Mouse (Mus musculus) megakaryocyte, adult 5-6 weeks (primary cell): ENCODE data around the gene Lamc2. TPM values are rescaled to one million over a fixed set of nuclear protein-coding genes. Genes with fewer than 3 reads are reported as not detected.

ENCODE experiments used
- ATAC-seq: 2 replicates; pipeline ENCODE4 v1.8.0; 2016; ENCODE audit warnings: mild to moderate bottlenecking, inconsistent platforms; ENCODE audit not compliant: poor library complexity, severe bottlenecking
- total RNA-seq, 2 experiments: library from RNA; stranded (forward) in 1 of 2; stranded (reverse) in 1 of 2; fragments of 153-499, 151-499 nt in 1 of 2; fragments of 221-1000, 200-1000 nt in 1 of 2; gene quantifications; 2 replicates each; pipeline versions ENCODE4 v1.2.3 to v1.2.4; 2015 to 2017

The Lamc2 gene
- total RNA-seq (2015) (not detected in 2 replicates), total RNA-seq (2017) (not detected in 2 replicates)

GRCm38 (mm10) chr1:153185828-153186803 is at the start of gene Lamc2:
Gene Lamc2, minus strand, starts transcription at chr1:153186447.
- ATAC-seq, result no peak

GRCm38 (mm10) chr1:153235576-153235975 is 49.3 kb upstream of the Lamc2 start:
- ATAC-seq, result no peak

GRCm38 (mm10) chr1:153231681-153232080 is 45.4 kb upstream of the Lamc2 start:
- no peak for ATAC-seq

GRCm38 (mm10) chr1:153227916-153228315 is 41.7 kb upstream of the Lamc2 start:
- ATAC-seq, result no peak

- ATAC-seq, result no peak
These were observed 40.8 kb upstream of the Lamc2 start for GRCm38 (mm10) chr1:153227096-153227495.

- no peak for ATAC-seq
These were observed 39.8 kb upstream of the Lamc2 start for GRCm38 (mm10) chr1:153225786-153226725.

- ATAC-seq, result no peak
These were observed 38.1 kb upstream of the Lamc2 start for GRCm38 (mm10) chr1:153224331-153224730.

- no peak for ATAC-seq
These were observed 33.1 kb upstream of the Lamc2 start for GRCm38 (mm10) chr1:153219376-153219775.

- ATAC-seq, result no peak
These were observed 30.3 kb upstream of the Lamc2 start for GRCm38 (mm10) chr1:153216516-153216915.

- ATAC-seq, result no peak
These were observed 29.4 kb upstream of the Lamc2 start for GRCm38 (mm10) chr1:153215676-153216075.

GRCm38 (mm10) chr1:153210992-153211391 is 24.7 kb upstream of the Lamc2 start:
- ATAC-seq, result no peak

GRCm38 (mm10) chr1:153210198-153210597 is 24.0 kb upstream of the Lamc2 start:
- ATAC-seq, result no peak

GRCm38 (mm10) chr1:153202195-153202594 is 15.9 kb upstream of the Lamc2 start:
- ATAC-seq, result no peak

- ATAC-seq, result no peak
These were observed 15.2 kb upstream of the Lamc2 start for GRCm38 (mm10) chr1:153201448-153201847.

GRCm38 (mm10) chr1:153197316-153197850 is 11.1 kb upstream of the Lamc2 start:
- ATAC-seq, result no peak

GRCm38 (mm10) chr1:153192945-153193344 is 6.7 kb upstream of the Lamc2 start:
- ATAC-seq, result no peak

- no peak for ATAC-seq
These were observed 6.1 kb upstream of the Lamc2 start for GRCm38 (mm10) chr1:153192379-153192778.

- ATAC-seq, result no peak
These were observed 5.7 kb upstream of the Lamc2 start for GRCm38 (mm10) chr1:153191943-153192329.

- no peak for ATAC-seq
These were observed 5.1 kb upstream of the Lamc2 start for GRCm38 (mm10) chr1:153191237-153191942.

- no peak for ATAC-seq
These were observed 1.8 kb upstream of the Lamc2 start for GRCm38 (mm10) chr1:153188081-153188480.
